Mouse (Mus musculus) cortical plate, adult 2 months (tissue): ENCODE measurements around the gene Pla2g4d. TPM values are rescaled to one million over a fixed set of nuclear protein-coding genes. Genes with fewer than 3 reads are reported as not detected.

Experiments
- H3K27ac ChIP-seq: fragments of 200-500 bp; 2 replicates; pipeline ENCODE4 v1.5.1; 2012; ENCODE audit warnings: low read length, control low read depth, inconsistent platforms; ENCODE audit not compliant: insufficient read depth
- H3K4me1 ChIP-seq: fragments of 200-500 bp; 2 replicates; pipeline ENCODE4 v1.6.1; 2011; ENCODE audit warnings: low read length; ENCODE audit not compliant: control insufficient read depth, insufficient read depth
- H3K4me3 ChIP-seq: fragments of 200-500 bp; 2 replicates; pipeline ENCODE4 v1.5.1; 2011; ENCODE audit warnings: mild to moderate bottlenecking, low read length, control low read depth; ENCODE audit not compliant: insufficient read depth
- CTCF ChIP-seq: fragments of 200-500 bp; IDR thresholded peaks from 2 replicates; pipeline ENCODE4 v1.5.1; 2011; ENCODE audit warnings: mild to moderate bottlenecking, control low read depth, low read length; ENCODE audit not compliant: insufficient read depth; ENCODE audit errors: extremely low read depth
- POLR2A ChIP-seq: fragments of 200-500 bp; IDR thresholded peaks from 2 replicates; pipeline ENCODE4 v1.6.1; 2011; ENCODE audit warnings: mild to moderate bottlenecking, low read length, control low read depth; ENCODE audit not compliant: insufficient read depth; ENCODE audit errors: extremely low read depth
- polyA plus RNA-seq: library from polyadenylated mRNA; depleted of rRNA; stranded (reverse); fragments of >200 nt; gene quantifications from 2 replicates; pipeline ENCODE4 v1.2.3, GENCODE M21; 2012

Pla2g4d gene
- polyA plus RNA-seq, 1 experiment: 0.04 TPM

- no peak overlapping the region for H3K27ac ChIP-seq
- no peak overlapping the region for H3K4me3 ChIP-seq
- H3K4me1 ChIP-seq: no peaks in the 10 kb centered on the region
- TF ChIP-seq POLR2A: no peak
- TF ChIP-seq CTCF: peak; percentile 26; the same call in 1 of the 2 replicates
Observed at GRCm38 (mm10) chr2:120268635-120269034, 20.4 kb downstream of the Pla2g4d start.

- Histone ChIP-seq H3K4me3 (no peak overlapping the region), H3K4me1 (no peaks in the 10 kb centered on the region), H3K27ac (no peak overlapping the region)
- TF ChIP-seq CTCF: peak; percentile 34; the same call in 1 of the 2 replicates
- no peak for TF ChIP-seq POLR2A
Observed at GRCm38 (mm10) chr2:120265523-120265922, 23.5 kb downstream of the Pla2g4d start.

GRCm38 (mm10) chr2:120264858-120265257 is 24.1 kb downstream of the Pla2g4d start:
- no peaks in the 10 kb centered on the region for H3K4me1 ChIP-seq
- H3K27ac ChIP-seq: no peak overlapping the region
- no peak overlapping the region for H3K4me3 ChIP-seq
- no peak for TF ChIP-seq POLR2A
- no peak for TF ChIP-seq CTCF

- TF ChIP-seq CTCF (no peak), POLR2A (no peak)
- Histone ChIP-seq H3K4me1 (no peaks in the 10 kb centered on the region), H3K4me3 (no peak overlapping the region), H3K27ac (no peak overlapping the region)
Observed at GRCm38 (mm10) chr2:120262876-120263275, 26.1 kb downstream of the Pla2g4d start.

GRCm38 (mm10) chr2:120261346-120261745 is 27.7 kb downstream of the Pla2g4d start:
- H3K4me1 ChIP-seq: no peaks in the 10 kb centered on the region
- TF ChIP-seq POLR2A (no peak), CTCF (no peak)
- no peak overlapping the region for H3K4me3 ChIP-seq
- no peak overlapping the region for H3K27ac ChIP-seq

- TF ChIP-seq CTCF (no peak), POLR2A (no peak)
- Histone ChIP-seq H3K27ac (no peak overlapping the region), H3K4me3 (no peak overlapping the region), H3K4me1 (no peaks in the 10 kb centered on the region)
Observed at GRCm38 (mm10) chr2:120256259-120256658, 32.7 kb downstream of the Pla2g4d start.

GRCm38 (mm10) chr2:120252644-120253043 is 36.4 kb downstream of the Pla2g4d start:
- Histone ChIP-seq H3K27ac (no peak overlapping the region), H3K4me3 (no peak overlapping the region), H3K4me1 (no peaks in the 10 kb centered on the region)
- TF ChIP-seq CTCF: no peak
- TF ChIP-seq POLR2A: no peak

GRCm38 (mm10) chr2:120245421-120246016 is 43.5 kb downstream of the Pla2g4d start:
- peak overlapping the region; percentile 6; the same call in 1 of the 2 replicates for H3K27ac ChIP-seq
- H3K4me1 ChIP-seq: no peaks in the 10 kb centered on the region
- peak overlapping the region; percentile 77 for H3K4me3 ChIP-seq
- TF ChIP-seq CTCF: peak; percentile 43; the same call in 1 of the 2 replicates
- 0 out of 2 replicates have a peak, but pooled peaks have one; percentile 36 for TF ChIP-seq POLR2A

GRCm38 (mm10) chr2:120244679-120245420 is 44.1 kb downstream of the Pla2g4d start, which contains the start of gene Pla2g4e:
Pla2g4e (minus strand) TSS chr2:120245335.
- Histone ChIP-seq H3K27ac (peak within 1 kb of the TSS; percentile 80), H3K4me3 (peak within 1 kb of the TSS; percentile 77)
- TF ChIP-seq POLR2A (0 out of 2 replicates have a peak, but pooled peaks have one; percentile 18), CTCF (no peak)

GRCm38 (mm10) chr2:120243995-120244394 is 45.0 kb downstream of the Pla2g4d start:
- peak overlapping the region; percentile 77 for H3K4me3 ChIP-seq
- no peaks in the 10 kb centered on the region for H3K4me1 ChIP-seq
- no peak overlapping the region for H3K27ac ChIP-seq
- no peak for TF ChIP-seq CTCF
- no peak for TF ChIP-seq POLR2A

More at GRCm38 (mm10) chr2:120244679-120245420, 44.1 kb downstream of the Pla2g4d start, which contains the start of gene Pla2g4e:
- no peaks in the 10 kb centered on the region for H3K4me1 ChIP-seq
